Mouse (Mus musculus) liver, embryonic 14.5 days (tissue): ENCODE measurements around the gene Slc5a10. TPM values are rescaled to one million over a fixed set of nuclear protein-coding genes. Genes with fewer than 3 reads are reported as not detected.

Source experiments
- ATAC-seq: fragments of 200-750 bp; cut with Nextera tagmentation; 2 replicates; pipeline ENCODE4 v1.8.0; 2017; ENCODE audit warnings: moderate number of reproducible peaks, mild to moderate bottlenecking, moderate library complexity; ENCODE audit not compliant: insufficient read depth
- DNase-seq, 3 experiments: peaks; one replicate each; pipeline ENCODE4 v3.0.0-alpha.2; 2012 to 2013; ENCODE audit warnings: low read depth in 3 of 3, low spot score in 3 of 3
- H3K27ac ChIP-seq: fragments of 300-500 bp; sonication (generic); 2 replicates; pipeline ENCODE4 v1.5.1; 2014; ENCODE audit warnings: moderate library complexity, mild to moderate bottlenecking, control low read depth, inconsistent platforms
- H3K27me3 ChIP-seq: fragments of 300-500 bp; sonication (generic); 2 replicates; pipeline ENCODE4 v1.6.1; 2014; ENCODE audit warnings: mild to moderate bottlenecking, low read length, moderate library complexity; ENCODE audit not compliant: control insufficient read depth, insufficient read depth
- H3K36me3 ChIP-seq: fragments of 300-500 bp; sonication (generic); replicated peaks from 2 replicates; pipeline ENCODE4 v1.6.1; 2014; ENCODE audit warnings: low read depth; ENCODE audit not compliant: control insufficient read depth, insufficient read depth
- H3K4me1 ChIP-seq, 2 experiments: fragments of 200-500 bp in 1 of 2; fragments of 300-500 bp in 1 of 2; sonication (generic) in 1 of 2; replicated peaks; 2 replicates each; pipeline ENCODE4 v1.6.1; 2012 to 2014; ENCODE audit warnings: antibody characterized with exemption in 1 of 2, inconsistent platforms in 1 of 2, low read length in 1 of 2; ENCODE audit not compliant: control insufficient read depth in 2 of 2, insufficient read depth in 2 of 2
- H3K4me2 ChIP-seq: fragments of 300-500 bp; sonication (generic); 2 replicates; pipeline ENCODE4 v1.6.1; 2014; ENCODE audit warnings: low read depth, mild to moderate bottlenecking, control low read depth, moderate library complexity
- H3K4me3 ChIP-seq, 2 experiments: fragments of 200-500 bp in 1 of 2; fragments of 300-500 bp in 1 of 2; sonication (generic) in 1 of 2; 2 replicates each; pipeline ENCODE4 v1.5.1; 2012 to 2014; ENCODE audit warnings: low read depth in 2 of 2, low read length in 2 of 2, mild to moderate bottlenecking in 2 of 2, control low read depth in 1 of 2, inconsistent platforms in 1 of 2, moderate library complexity in 1 of 2; ENCODE audit not compliant: insufficient read depth in 1 of 2
- H3K9ac ChIP-seq: fragments of 300-500 bp; sonication (generic); replicated peaks from 2 replicates; pipeline ENCODE4 v1.6.1; 2014; ENCODE audit warnings: mild to moderate bottlenecking, control low read depth, moderate library complexity
- H3K9me3 ChIP-seq: fragments of 300-500 bp; sonication (generic); 2 replicates; pipeline ENCODE4 v1.6.1; 2016; ENCODE audit warnings: low read length, mixed read lengths; ENCODE audit not compliant: control insufficient read depth
- CTCF ChIP-seq: IDR thresholded peaks from 2 replicates; pipeline ENCODE4 v1.5.1; 2016; ENCODE audit warnings: antibody characterized with exemption, low read depth, control low read depth
- EP300 ChIP-seq: IDR thresholded peaks from 2 replicates; pipeline ENCODE4 v1.6.1; 2016; ENCODE audit warnings: antibody characterized with exemption, low read depth
- WGBS: fragments of 180-500 bp; shearing (Covaris S2); extraction: QIAGEN DNeasy Blood & Tissue Kit; methylation state at CpG from one replicate; pipeline ENCODE4 v1.1.7; 2014; ENCODE audit not compliant: insufficient replicate concordance; 5-methylcytosine and 5-hydroxymethylcytosine counted together
- polyA plus RNA-seq, 2 experiments: library from polyadenylated mRNA; depleted of rRNA in 1 of 2; stranded (reverse) in 1 of 2; unstranded in 1 of 2; fragments of >200 nt; fragmentation: Nextera tagmentation in 1 of 2; extraction: Ambion mirVana in 1 of 2; gene quantifications; 2 replicates each; pipeline versions ENCODE4 v1.2.1 to v1.2.3; 2012 to 2014

The Slc5a10 gene
- polyA plus RNA-seq, 2 experiments, result not detected

- WGBS, result 56% methylated on average over 3 of the region's 3 CpGs
- Histone ChIP-seq H3K27ac (no peak overlapping the region), H3K4me3 (no peak overlapping the region), H3K9me3 (no peaks in the 10 kb centered on the region), H3K9ac (no peak overlapping the region), H3K4me2 (no peak overlapping the region), H3K36me3 (no peaks in the 10 kb centered on the region), H3K27me3 (no peaks in the 10 kb centered on the region), H3K4me1 (no peaks in the 10 kb centered on the region)
- DNase-seq (no peak), ATAC-seq (no peak)
- no peak for TF ChIP-seq CTCF
- no peak for TF ChIP-seq EP300
These were observed 1.2 kb downstream of the Slc5a10 start for GRCm38 (mm10) chr11:61719387-61719786.

- no peak overlapping the region for H3K27ac ChIP-seq
- no peak overlapping the region for H3K4me3 ChIP-seq
- no peak overlapping the region for H3K4me2 ChIP-seq
- TF ChIP-seq EP300, result no peak
- TF ChIP-seq CTCF, result no peak
- ATAC-seq (no peak), DNase-seq (no peak)
- H3K4me1 ChIP-seq, result no peaks in the 10 kb centered on the region
- H3K36me3 ChIP-seq, result no peaks in the 10 kb centered on the region
- WGBS, result 44% methylated on average over 5 of the region's 5 CpGs
- no peaks in the 10 kb centered on the region for H3K9me3 ChIP-seq
- H3K9ac ChIP-seq, result no peak overlapping the region
- no peaks in the 10 kb centered on the region for H3K27me3 ChIP-seq
These were observed 2.6 kb downstream of the Slc5a10 start for GRCm38 (mm10) chr11:61717990-61718389.

- H3K27ac ChIP-seq, result no peak overlapping the region
- no peak for DNase-seq
- H3K36me3 ChIP-seq, result no peaks in the 10 kb centered on the region
- no peaks in the 10 kb centered on the region for H3K27me3 ChIP-seq
- no peaks in the 10 kb centered on the region for H3K4me1 ChIP-seq
- 45% methylated on average over 6 of the region's 6 CpGs for WGBS
- no peak overlapping the region for H3K4me2 ChIP-seq
- peak; percentile 31; the same call in 1 of the 2 replicates for ATAC-seq
- no peaks in the 10 kb centered on the region for H3K9me3 ChIP-seq
- no peak overlapping the region for H3K4me3 ChIP-seq
- TF ChIP-seq CTCF (no peak), EP300 (no peak)
- H3K9ac ChIP-seq, result no peak overlapping the region
These were observed 5.5 kb downstream of the Slc5a10 start for GRCm38 (mm10) chr11:61715130-61715529.

GRCm38 (mm10) chr11:61714346-61715117, 6.1 kb downstream of the Slc5a10 start:
- Histone ChIP-seq H3K4me2 (no peak overlapping the region), H3K27me3 (no peaks in the 10 kb centered on the region), H3K36me3 (no peaks in the 10 kb centered on the region), H3K4me1 (no peaks in the 10 kb centered on the region), H3K4me3 (no peak overlapping the region), H3K27ac (no peak overlapping the region), H3K9me3 (no peaks in the 10 kb centered on the region), H3K9ac (no peak overlapping the region)
- TF ChIP-seq CTCF (peak; percentile 94), EP300 (no peak)
- WGBS, result 25% methylated on average over 11 of the region's 11 CpGs
- ATAC-seq (peak; percentile 71), DNase-seq (peak; percentile 55 to 62 (median 58))

GRCm38 (mm10) chr11:61713157-61713855, 7.3 kb downstream of the Slc5a10 start:
- Histone ChIP-seq H3K36me3 (no peaks in the 10 kb centered on the region), H3K27me3 (no peaks in the 10 kb centered on the region), H3K27ac (no peak overlapping the region), H3K4me3 (no peak overlapping the region), H3K4me2 (no peak overlapping the region), H3K9me3 (no peaks in the 10 kb centered on the region), H3K4me1 (no peaks in the 10 kb centered on the region), H3K9ac (no peak overlapping the region)
- DNase-seq (no peak), ATAC-seq (no peak)
- TF ChIP-seq EP300 (no peak), CTCF (no peak)
- 58% methylated on average over 15 of the region's 15 CpGs for WGBS
